Mouse (Mus musculus) intestine, postnatal 0 days (tissue): Measurements from ENCODE around the gene Dscaml1. TPM values are rescaled to one million over a fixed set of nuclear protein-coding genes. Genes with fewer than 3 reads are reported as not detected.

ENCODE experiments used
- ATAC-seq: fragments of 200-750 bp; cut with Nextera tagmentation; 2 replicates; pipeline ENCODE4 v1.8.0; 2017; ENCODE audit warnings: mild to moderate bottlenecking, moderate TSS enrichment, moderate library complexity
- H3K27ac ChIP-seq: fragments of 300-500 bp; sonication (generic); 2 replicates; pipeline ENCODE4 v1.5.1; 2014; ENCODE audit warnings: mild to moderate bottlenecking, low read depth, low read length, moderate library complexity
- H3K27me3 ChIP-seq: fragments of 300-500 bp; sonication (generic); replicated peaks from 2 replicates; pipeline ENCODE4 v1.6.1; 2014; ENCODE audit warnings: low read length, mixed read lengths; ENCODE audit not compliant: control insufficient read depth, insufficient read depth
- H3K36me3 ChIP-seq: fragments of 300-500 bp; sonication (generic); 2 replicates; pipeline ENCODE4 v1.6.1; 2014; ENCODE audit warnings: mild to moderate bottlenecking, moderate library complexity; ENCODE audit not compliant: control insufficient read depth, insufficient read depth
- H3K4me1 ChIP-seq: fragments of 300-500 bp; sonication (generic); replicated peaks from 2 replicates; pipeline ENCODE4 v1.6.1; 2014; ENCODE audit warnings: antibody characterized with exemption, low read length, mixed read lengths; ENCODE audit not compliant: control insufficient read depth, insufficient read depth
- H3K4me2 ChIP-seq: fragments of 300-500 bp; sonication (generic); replicated peaks from 2 replicates; pipeline ENCODE4 v1.6.1; 2014; ENCODE audit warnings: low read depth, mild to moderate bottlenecking, moderate library complexity
- H3K4me3 ChIP-seq: fragments of 300-500 bp; sonication (generic); 2 replicates; pipeline ENCODE4 v1.5.1; 2014; ENCODE audit warnings: low read depth, low read length
- H3K9ac ChIP-seq: fragments of 300-500 bp; sonication (generic); 2 replicates; pipeline ENCODE4 v1.6.1; 2014; ENCODE audit warnings: mild to moderate bottlenecking, low read depth, low read length
- H3K9me3 ChIP-seq: fragments of 300-500 bp; sonication (generic); 2 replicates; pipeline ENCODE4 v1.6.1; 2016; ENCODE audit warnings: mixed run types; ENCODE audit not compliant: control insufficient read depth
- CTCF ChIP-seq: sonication (generic); IDR thresholded peaks from 2 replicates; pipeline ENCODE4 v1.5.1; 2016; ENCODE audit warnings: low read depth, mild to moderate bottlenecking, control low read depth, antibody characterized with exemption, moderate library complexity
- WGBS: fragments of 180-500 bp; shearing (Covaris S2); extraction: QIAGEN DNeasy Blood & Tissue Kit; methylation state at CpG from one replicate; pipeline ENCODE4 v1.1.7; 2014; 5-methylcytosine and 5-hydroxymethylcytosine counted together
- polyA plus RNA-seq: library from polyadenylated mRNA; unstranded; fragments of >200 nt; fragmentation: Nextera tagmentation; extraction: Ambion mirVana; gene quantifications from 2 replicates; pipeline ENCODE4 v1.2.1, GENCODE M21; 2015

Dscaml1 gene
- polyA plus RNA-seq, 1 experiment from 2014 or later, result 0.09 TPM

DNA sequence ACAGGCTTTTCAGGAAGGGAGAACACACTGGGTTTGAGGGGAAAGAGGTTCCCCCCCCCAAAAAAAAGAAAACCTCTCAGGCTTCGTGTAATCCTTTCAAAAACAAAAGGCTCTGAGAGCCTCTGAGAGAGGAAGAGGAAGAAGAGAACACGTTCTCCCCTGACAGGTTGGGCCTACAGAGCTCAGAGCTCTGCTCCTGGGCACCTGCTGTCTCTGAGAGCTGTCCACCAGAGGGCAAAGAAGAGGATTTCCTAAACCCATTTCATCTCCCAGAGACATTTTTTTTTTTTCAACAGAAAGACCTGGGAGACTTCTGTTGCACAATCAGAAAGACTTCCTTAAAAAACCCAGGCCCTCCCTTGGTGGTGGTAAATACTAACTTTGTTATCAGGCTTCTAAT is 267.8 kb downstream of the Dscaml1 start:
- Histone ChIP-seq H3K9ac (no peak overlapping the region), H3K4me3 (no peak overlapping the region), H3K27me3 (no peaks in the 10 kb centered on the region), H3K9me3 (no peaks in the 10 kb centered on the region), H3K4me1 (no peaks in the 10 kb centered on the region), H3K27ac (no peak overlapping the region), H3K36me3 (no peaks in the 10 kb centered on the region), H3K4me2 (no peak overlapping the region)
- WGBS, result 42% methylated on average over 2 of the region's 2 CpGs
- no peak for ATAC-seq
- no peak for TF ChIP-seq CTCF

DNA sequence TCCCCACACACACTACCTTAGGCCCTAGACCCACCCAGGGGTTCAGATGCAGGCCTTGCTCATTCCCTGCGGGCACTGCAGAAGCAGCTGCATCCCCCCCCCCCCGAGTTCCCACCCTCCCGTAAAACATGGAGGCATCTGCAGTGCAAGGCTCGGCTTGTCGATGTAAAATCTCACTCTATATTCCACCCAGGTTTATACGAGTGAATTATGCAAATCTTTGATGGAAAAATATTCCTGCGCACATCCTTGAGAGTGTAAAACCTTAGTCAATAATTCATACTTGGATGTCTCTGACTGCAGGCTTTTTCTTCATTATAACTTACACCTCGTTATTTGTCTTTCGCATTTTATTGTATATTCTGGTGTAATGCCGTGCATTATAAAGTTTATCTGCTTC is 272.7 kb downstream of the Dscaml1 start:
- H3K9ac ChIP-seq, result no peak overlapping the region
- no peaks in the 10 kb centered on the region for H3K4me1 ChIP-seq
- H3K4me2 ChIP-seq, result no peak overlapping the region
- TF ChIP-seq CTCF, result no peak
- no peaks in the 10 kb centered on the region for H3K9me3 ChIP-seq
- no peaks in the 10 kb centered on the region for H3K36me3 ChIP-seq
- no peak for ATAC-seq
- H3K4me3 ChIP-seq, result no peak overlapping the region
- WGBS, result 74% methylated on average over 10 of the region's 10 CpGs
- H3K27ac ChIP-seq, result no peak overlapping the region
- no peaks in the 10 kb centered on the region for H3K27me3 ChIP-seq

DNA sequence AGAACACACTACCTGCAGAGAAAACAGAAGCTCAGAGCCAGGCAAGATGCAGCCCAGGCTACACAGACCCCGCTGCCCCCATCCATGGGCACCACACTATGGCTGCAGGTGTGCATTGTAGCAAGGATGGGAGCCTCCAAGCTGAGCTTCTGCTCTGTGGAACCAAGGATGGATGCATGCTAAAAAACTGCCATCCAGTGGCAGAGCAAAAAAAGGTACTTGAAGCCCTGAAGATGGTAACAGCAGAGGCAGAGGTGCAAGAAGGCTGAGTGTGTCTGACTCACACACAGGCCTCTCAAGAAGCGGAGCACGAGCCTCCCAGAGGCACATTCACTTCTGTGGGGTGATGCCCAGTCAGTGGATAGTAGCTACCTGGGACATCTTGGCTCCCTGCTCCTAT is 276.8 kb downstream of the Dscaml1 start:
- TF ChIP-seq CTCF, result no peak
- H3K27ac ChIP-seq, result no peak overlapping the region
- ATAC-seq, result no peak
- no peaks in the 10 kb centered on the region for H3K36me3 ChIP-seq
- H3K4me2 ChIP-seq, result no peak overlapping the region
- no peaks in the 10 kb centered on the region for H3K4me1 ChIP-seq
- H3K9me3 ChIP-seq, result no peaks in the 10 kb centered on the region
- no peaks in the 10 kb centered on the region for H3K27me3 ChIP-seq
- H3K9ac ChIP-seq, result no peak overlapping the region
- no peak overlapping the region for H3K4me3 ChIP-seq
- WGBS, result 81% methylated on average over 3 of the region's 3 CpGs

DNA sequence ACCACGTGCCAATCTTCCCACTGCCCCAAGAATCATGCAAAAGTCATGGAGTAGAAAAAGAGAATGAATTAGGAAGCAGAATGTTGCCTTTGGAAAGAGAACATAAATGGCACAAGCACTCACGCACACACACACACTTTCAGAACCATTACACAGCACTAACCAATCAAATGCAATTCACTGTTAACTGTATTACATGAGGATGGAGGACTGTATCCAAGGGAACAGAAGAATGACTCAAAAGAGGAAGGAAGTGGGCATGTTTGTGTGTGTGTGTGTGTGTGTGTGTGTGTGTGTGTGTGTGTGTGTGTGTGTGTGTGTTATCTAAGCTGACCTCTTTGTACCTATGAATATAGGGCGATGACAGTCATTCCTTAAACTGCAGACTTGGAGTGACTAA is 278.0 kb downstream of the Dscaml1 start:
- ATAC-seq, result no peak
- H3K4me2 ChIP-seq, result no peak overlapping the region
- H3K9me3 ChIP-seq, result no peaks in the 10 kb centered on the region
- H3K4me1 ChIP-seq, result no peaks in the 10 kb centered on the region
- no peak overlapping the region for H3K4me3 ChIP-seq
- no peak overlapping the region for H3K27ac ChIP-seq
- WGBS, result 77% methylated on average over 3 of the region's 3 CpGs
- H3K36me3 ChIP-seq, result no peaks in the 10 kb centered on the region
- no peaks in the 10 kb centered on the region for H3K27me3 ChIP-seq
- no peak overlapping the region for H3K9ac ChIP-seq
- TF ChIP-seq CTCF, result no peak

DNA sequence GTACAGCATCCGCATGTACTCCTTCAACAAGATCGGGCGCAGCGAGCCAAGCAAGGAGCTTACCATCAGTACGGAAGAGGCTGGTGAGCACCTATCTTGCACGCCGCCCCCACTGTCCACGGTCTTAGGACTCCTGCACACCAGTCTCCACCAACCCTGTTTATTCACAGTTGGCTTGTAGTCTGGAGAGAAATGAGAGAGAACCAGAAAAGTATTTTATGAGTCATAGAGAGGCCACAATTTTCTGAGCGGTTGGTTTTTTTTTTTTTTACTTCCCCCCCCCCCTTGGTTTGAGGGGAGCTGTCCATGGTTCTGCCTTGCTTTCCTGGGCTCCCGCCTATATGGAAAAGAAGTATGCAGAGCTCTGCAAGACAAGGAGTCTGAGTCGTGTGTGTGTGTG is 283.9 kb downstream of the Dscaml1 start:
- Histone ChIP-seq H3K4me3 (no peak overlapping the region), H3K27ac (no peak overlapping the region), H3K4me1 (no peaks in the 10 kb centered on the region), H3K9me3 (no peaks in the 10 kb centered on the region), H3K4me2 (no peak overlapping the region), H3K9ac (no peak overlapping the region), H3K27me3 (no peaks in the 10 kb centered on the region), H3K36me3 (no peaks in the 10 kb centered on the region)
- 61% methylated on average over 11 of the region's 11 CpGs for WGBS
- ATAC-seq, result no peak
- no peak for TF ChIP-seq CTCF

DNA sequence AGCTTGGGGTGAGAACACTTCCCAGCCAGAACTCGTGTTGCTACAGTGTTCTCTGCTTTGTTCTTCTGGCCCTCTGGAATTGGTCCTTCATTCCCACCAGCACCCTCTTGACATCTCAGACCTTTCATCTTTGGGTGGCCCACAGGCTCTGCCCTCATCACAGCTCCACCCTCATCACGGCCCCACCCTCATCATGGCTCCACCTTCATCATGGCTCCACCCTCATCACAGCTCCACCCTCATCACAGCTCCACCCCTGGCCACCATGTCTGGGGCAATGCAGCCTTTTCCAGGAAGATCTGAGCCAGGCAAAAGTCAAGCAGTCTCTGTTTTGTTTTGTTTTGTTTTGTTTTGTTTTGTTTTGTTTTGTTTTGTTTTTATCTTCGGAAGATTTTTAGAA is 289.0 kb downstream of the Dscaml1 start:
- TF ChIP-seq CTCF, result no peak
- Histone ChIP-seq H3K4me3 (no peak overlapping the region), H3K9me3 (no peaks in the 10 kb centered on the region), H3K4me1 (no peaks in the 10 kb centered on the region), H3K27me3 (no peaks in the 10 kb centered on the region), H3K4me2 (no peak overlapping the region), H3K9ac (no peak overlapping the region), H3K27ac (no peak overlapping the region), H3K36me3 (no peaks in the 10 kb centered on the region)
- ATAC-seq, result no peak
- 54% methylated on average over 3 of the region's 3 CpGs for whole genome bisulfite sequencing

DNA sequence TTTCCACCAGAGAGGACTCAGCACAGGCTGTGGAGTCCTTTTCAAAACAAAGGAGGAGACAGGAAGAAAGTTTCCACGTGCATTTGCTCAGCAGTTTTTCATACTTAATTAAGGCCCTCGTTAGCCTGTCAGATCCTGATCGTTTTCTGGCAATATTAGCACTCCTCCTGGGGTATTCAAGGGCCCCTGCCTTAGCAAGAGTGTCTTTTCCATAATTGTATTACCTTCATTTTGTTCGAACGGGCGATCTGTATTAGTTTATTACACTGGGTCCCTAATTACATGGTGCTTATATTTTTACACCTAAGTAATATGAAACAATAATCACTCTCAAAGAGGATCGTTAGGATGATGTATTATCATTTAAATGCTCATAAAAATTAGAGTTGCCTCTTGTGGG is 293.6 kb downstream of the Dscaml1 start:
- Histone ChIP-seq H3K27ac (no peak overlapping the region), H3K36me3 (no peaks in the 10 kb centered on the region), H3K9ac (no peak overlapping the region), H3K4me1 (no peaks in the 10 kb centered on the region), H3K27me3 (no peaks in the 10 kb centered on the region), H3K4me3 (no peak overlapping the region), H3K4me2 (no peak overlapping the region), H3K9me3 (no peaks in the 10 kb centered on the region)
- WGBS, result 66% methylated on average over 7 of the region's 7 CpGs
- ATAC-seq, result no peak
- no peak for TF ChIP-seq CTCF
